Mouse (Mus musculus) gastrocnemius, adult 8-10 months (tissue): Measurements from ENCODE around the gene Rarb. TPM values are rescaled to one million over a fixed set of nuclear protein-coding genes. Genes with fewer than 3 reads are reported as not detected.

Experiments used
- DNase-seq, 2 experiments: peaks; one replicate each; pipeline ENCODE4 v3.0.0; 2022; ENCODE audit warnings: low spot score in 2 of 2
- total RNA-seq, 4 experiments: library from RNA; stranded (reverse); gene quantifications; 2 replicates each; pipeline ENCODE4 v1.2.4; 2022

The Rarb gene
- total RNA-seq, 4 experiments from 2014 or later, result 9.2 to 14.2 (median 12.3) TPM

DNA sequence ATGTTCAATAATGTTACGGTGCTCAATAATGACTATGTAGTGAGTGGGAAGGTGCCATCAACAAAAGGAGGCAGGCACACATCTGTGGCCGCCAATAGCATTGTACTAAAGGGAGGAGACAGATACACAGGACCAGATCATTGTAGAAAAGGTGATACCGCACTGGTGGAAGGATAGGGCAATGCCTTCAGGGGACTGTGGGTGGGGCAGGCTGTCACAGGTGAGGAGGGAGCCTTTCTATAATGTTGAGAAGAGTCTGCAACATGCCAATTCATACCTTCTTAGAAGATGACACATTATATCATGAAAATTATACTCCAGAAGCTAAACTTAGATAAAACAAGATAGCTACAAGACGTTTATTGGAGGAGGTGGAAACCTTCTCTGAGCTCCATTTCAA lies 381.6 kb downstream of the Rarb start:
- DNase-seq, result no peak

- peak; percentile 45 to 47 for DNase-seq
Measured at GRCm38 (mm10) chr14:16434396-16435171, 384.4 kb downstream of the Rarb start.

- DNase-seq, result no peak
Measured at GRCm38 (mm10) chr14:16433206-16433605, 385.8 kb downstream of the Rarb start.

DNA sequence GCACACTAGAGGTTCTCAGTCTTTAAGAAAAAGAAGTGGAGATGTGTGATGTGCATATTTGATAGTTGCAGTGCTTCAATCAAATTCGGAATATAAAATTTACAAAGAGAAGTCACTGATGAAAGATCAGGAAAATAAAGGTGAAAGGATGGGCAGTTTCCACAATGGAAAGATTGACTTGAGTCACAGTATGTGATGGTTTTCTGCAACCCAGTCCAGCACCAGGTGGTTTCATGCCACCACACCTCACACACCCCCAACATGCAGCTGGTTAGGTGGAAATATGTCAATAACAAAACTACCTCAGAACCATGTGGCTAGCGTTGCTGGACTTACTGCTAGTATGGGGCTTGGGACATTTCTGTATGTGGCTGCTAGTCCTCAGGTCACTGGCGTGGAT lies 386.4 kb downstream of the Rarb start:
- DNase-seq, result no peak

GRCm38 (mm10) chr14:16431941-16432499 lies 386.9 kb downstream of the Rarb start:
- no peak for DNase-seq

GRCm38 (mm10) chr14:16427569-16427968 lies 391.4 kb downstream of the Rarb start:
- no peak for DNase-seq

DNA sequence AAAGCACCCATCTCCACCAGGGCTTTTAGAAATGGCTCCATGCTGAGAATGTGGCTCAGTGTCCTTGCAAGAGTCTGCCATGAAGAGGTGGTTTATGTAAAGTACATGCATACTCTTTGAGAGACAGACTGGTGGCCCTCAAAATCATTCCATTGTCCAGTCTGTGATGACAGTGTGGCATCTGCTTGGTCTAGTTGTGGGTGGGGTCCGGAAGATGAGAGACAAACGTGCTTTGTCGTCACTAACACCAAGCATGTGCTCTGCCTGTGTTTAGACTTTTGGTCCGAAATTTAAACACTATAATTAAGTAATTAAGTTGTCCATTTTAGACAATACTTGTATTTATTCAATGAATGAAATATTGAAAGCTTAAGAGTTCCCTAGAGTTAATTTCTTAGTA lies 404.8 kb downstream of the Rarb start:
- DNase-seq, result no peak

GRCm38 (mm10) chr14:16405187-16405586 lies 413.8 kb downstream of the Rarb start:
- no peak for DNase-seq

DNA sequence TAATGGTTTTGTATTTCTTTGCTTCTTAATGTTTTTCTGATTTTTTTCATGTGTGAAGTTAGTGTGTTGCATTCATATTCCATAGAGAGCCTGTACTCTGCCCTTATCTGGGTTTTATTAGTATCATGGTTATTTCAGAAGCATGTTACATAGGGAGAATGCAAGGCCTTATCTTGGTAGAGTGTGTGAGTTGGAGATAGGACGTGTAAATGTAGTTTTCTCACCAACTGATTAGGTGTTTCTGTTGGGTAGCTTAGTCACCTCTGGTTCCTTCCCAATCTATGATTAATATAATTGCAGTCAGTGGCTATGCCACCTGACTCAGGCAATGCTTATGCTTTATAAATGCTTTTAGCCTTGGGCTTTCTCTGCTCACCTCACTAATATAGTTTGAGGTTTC lies 434.2 kb downstream of the Rarb start:
- no peak for DNase-seq
